Mouse (Mus musculus) heart, adult 2 months (tissue): ENCODE measurements around the gene Fryl. TPM values are rescaled to one million over a fixed set of nuclear protein-coding genes. Genes with fewer than 3 reads are reported as not detected.

Experiments used
- DNase-seq, 2 experiments: peaks; one replicate each; pipeline ENCODE4 v3.0.0; 2021
- H3K27ac ChIP-seq: fragments of 200-600 bp; 2 replicates; pipeline ENCODE4 v1.8.1; 2022
- H3K27me3 ChIP-seq: fragments of 200-500 bp; 2 replicates; pipeline ENCODE4 v1.6.1; 2012; ENCODE audit warnings: mild to moderate bottlenecking, low read length, inconsistent platforms, mixed read lengths; ENCODE audit not compliant: control insufficient read depth, insufficient read depth
- H3K36me3 ChIP-seq: fragments of 200-500 bp; 2 replicates; pipeline ENCODE4 v1.6.1; 2012; ENCODE audit warnings: low read length, inconsistent platforms; ENCODE audit not compliant: control insufficient read depth, insufficient read depth
- H3K4me1 ChIP-seq: fragments of 200-500 bp; 2 replicates; pipeline ENCODE4 v1.6.1; 2011; ENCODE audit warnings: low read length; ENCODE audit not compliant: control insufficient read depth, insufficient read depth
- H3K4me3 ChIP-seq: fragments of 200-600 bp; 2 replicates; pipeline ENCODE4 v1.8.1; 2022
- H3K79me2 ChIP-seq: fragments of 200-500 bp; replicated peaks from 2 replicates; pipeline ENCODE4 v1.6.1; 2012; ENCODE audit warnings: mild to moderate bottlenecking, inconsistent platforms, low read length, moderate library complexity, mixed read lengths; ENCODE audit not compliant: control insufficient read depth, insufficient read depth
- H3K9ac ChIP-seq: fragments of 200-500 bp; 2 replicates; pipeline ENCODE4 v1.6.1; 2012; ENCODE audit warnings: low read depth, mild to moderate bottlenecking, control low read depth, inconsistent platforms, low read length, mixed read lengths
- CTCF ChIP-seq: fragments of 200-600 bp; IDR thresholded peaks from 2 replicates; pipeline ENCODE4 v1.8.1; 2022; ENCODE audit warnings: antibody characterized with exemption, mild to moderate bottlenecking, moderate library complexity
- EP300 ChIP-seq: fragments of 200-500 bp; IDR thresholded peaks from 2 replicates; pipeline ENCODE4 v1.6.1; 2011; ENCODE audit warnings: low read depth, low read length, control low read depth; ENCODE audit not compliant: insufficient read depth
- POLR2A ChIP-seq: fragments of 200-500 bp; IDR thresholded peaks from 2 replicates; pipeline ENCODE4 v1.6.1; 2011; ENCODE audit warnings: mild to moderate bottlenecking, low read depth, low read length, control low read depth; ENCODE audit not compliant: insufficient read depth
- WGBS: fragments of 180-500 bp; shearing (Covaris S2); methylation state at CpG from one replicate; pipeline ENCODE4 v1.1.7; 2018; 5-methylcytosine and 5-hydroxymethylcytosine counted together
- intact Hi-C: fragments of 180-260 bp; cut with DNase I; formaldehyde crosslinking; loops from one replicate; pipeline ENCODE4 v1.15.1; 2025
- polyA plus RNA-seq: library from polyadenylated mRNA; depleted of rRNA; stranded (reverse); fragments of >200 nt; gene quantifications from 2 replicates; pipeline ENCODE4 v1.2.3, GENCODE M21; 2012
- total RNA-seq, 2 experiments: library from RNA; stranded (reverse); gene quantifications; 2 replicates each; pipeline ENCODE4 v1.2.3; 2021

Fryl gene
- total and polyA plus RNA-seq, 3 experiments: 25.9 to 40.7 (median 32.9) TPM

DNA sequence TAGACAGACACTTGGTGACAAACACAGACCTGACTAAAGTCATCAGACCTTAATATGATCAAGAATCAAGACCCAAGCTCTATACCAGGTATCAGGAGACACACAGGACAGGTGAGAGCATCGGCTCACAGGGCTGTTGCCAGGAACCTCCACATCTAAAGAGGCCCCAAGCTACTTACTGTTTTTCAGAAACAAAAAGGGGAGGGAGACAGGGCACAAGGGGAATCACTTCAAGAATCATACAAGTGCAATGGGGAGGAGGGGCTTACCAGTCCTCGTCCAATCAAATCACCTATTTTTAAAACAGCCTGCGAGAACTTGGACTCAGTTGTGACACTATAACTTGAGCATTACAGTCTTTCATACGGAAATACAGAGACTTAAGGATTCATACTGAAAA lies 38.4 kb downstream of the Fryl start:
- no peak for DNase-seq
- H3K4me3 ChIP-seq: no peak overlapping the region
- H3K27ac ChIP-seq: no peak overlapping the region
- no peak overlapping the region for H3K9ac ChIP-seq
- WGBS: 94% methylated on average over 4 of the region's 4 CpGs
- TF ChIP-seq CTCF (no peak), POLR2A (no peak), EP300 (no peak)
- peaks cover 3% of the 10 kb centered on the region for H3K79me2 ChIP-seq
- H3K4me1 ChIP-seq: peaks cover 2% of the 10 kb centered on the region
- intact Hi-C loops: no loop called here
- peaks cover 3% of the 10 kb centered on the region for H3K36me3 ChIP-seq
- H3K27me3 ChIP-seq: no peaks in the 10 kb centered on the region

- H3K4me3 ChIP-seq: no peak overlapping the region
- peaks cover 2% of the 10 kb centered on the region; the same call in 1 of the 2 replicates for H3K4me1 ChIP-seq
- H3K27ac ChIP-seq: no peak overlapping the region
- H3K36me3 ChIP-seq: peaks cover 3% of the 10 kb centered on the region
- DNase-seq: no peak
- WGBS: 95% methylated on average over 1 of the region's 1 CpGs
- intact Hi-C loops: no loop called here
- TF ChIP-seq CTCF: no peak
- TF ChIP-seq EP300: no peak
- no peak for TF ChIP-seq POLR2A
- no peaks in the 10 kb centered on the region for H3K27me3 ChIP-seq
- no peak overlapping the region for H3K9ac ChIP-seq
- H3K79me2 ChIP-seq: peaks cover 2% of the 10 kb centered on the region
Observed at GRCm38 (mm10) chr5:73217116-73217515, 39.3 kb downstream of the Fryl start.

GRCm38 (mm10) chr5:73216014-73216413 lies 40.4 kb downstream of the Fryl start:
- Histone ChIP-seq H3K27ac (no peak overlapping the region), H3K79me2 (peaks cover 2% of the 10 kb centered on the region), H3K27me3 (no peaks in the 10 kb centered on the region), H3K36me3 (peaks cover 3% of the 10 kb centered on the region), H3K4me1 (peaks cover 2% of the 10 kb centered on the region; the same call in 1 of the 2 replicates), H3K9ac (no peak overlapping the region), H3K4me3 (no peak overlapping the region)
- 74% methylated on average over 9 of the region's 9 CpGs for WGBS
- DNase-seq: no peak
- intact Hi-C loops: no loop called here
- TF ChIP-seq EP300 (no peak), POLR2A (no peak), CTCF (no peak)

DNA sequence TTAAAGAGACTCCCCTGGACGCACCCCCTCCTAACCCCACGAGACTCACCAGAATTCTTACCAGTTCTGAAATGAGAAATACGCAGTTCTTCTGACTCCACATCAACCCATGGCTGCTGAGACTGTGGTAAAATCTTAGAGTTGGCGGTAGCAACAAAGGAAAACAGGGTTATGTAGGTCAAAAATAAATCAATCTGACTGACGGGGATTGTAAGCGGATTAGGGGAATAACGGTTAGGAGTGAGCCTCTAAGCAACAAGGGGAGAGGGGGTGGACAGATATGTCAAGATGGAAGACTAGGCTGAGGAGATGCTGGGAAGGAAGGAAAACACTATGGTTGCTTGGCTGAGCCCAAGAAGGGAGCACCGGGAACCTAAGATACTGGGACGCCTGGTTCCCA lies 44.0 kb downstream of the Fryl start:
- Histone ChIP-seq H3K36me3 (no peaks in the 10 kb centered on the region), H3K4me3 (no peak overlapping the region), H3K27me3 (no peaks in the 10 kb centered on the region), H3K4me1 (peaks cover 2% of the 10 kb centered on the region; the same call in 1 of the 2 replicates), H3K9ac (no peak overlapping the region), H3K27ac (no peak overlapping the region), H3K79me2 (peaks cover 2% of the 10 kb centered on the region)
- DNase-seq: no peak
- TF ChIP-seq CTCF (no peak), EP300 (no peak), POLR2A (no peak)
- 91% methylated on average over 9 of the region's 9 CpGs for WGBS
- intact Hi-C loops: no loop called here

GRCm38 (mm10) chr5:73211961-73212360 lies 44.5 kb downstream of the Fryl start:
- Histone ChIP-seq H3K79me2 (peaks cover 2% of the 10 kb centered on the region), H3K36me3 (peaks cover 2% of the 10 kb centered on the region; the same call in 1 of the 2 replicates), H3K9ac (no peak overlapping the region), H3K27me3 (no peaks in the 10 kb centered on the region), H3K4me3 (no peak overlapping the region), H3K27ac (no peak overlapping the region), H3K4me1 (peaks cover 2% of the 10 kb centered on the region; the same call in 1 of the 2 replicates)
- DNase-seq: no peak
- intact Hi-C loops: no loop called here
- TF ChIP-seq CTCF: no peak
- no peak for TF ChIP-seq POLR2A
- no peak for TF ChIP-seq EP300
- 96% methylated on average over 15 of the region's 15 CpGs for WGBS

DNA sequence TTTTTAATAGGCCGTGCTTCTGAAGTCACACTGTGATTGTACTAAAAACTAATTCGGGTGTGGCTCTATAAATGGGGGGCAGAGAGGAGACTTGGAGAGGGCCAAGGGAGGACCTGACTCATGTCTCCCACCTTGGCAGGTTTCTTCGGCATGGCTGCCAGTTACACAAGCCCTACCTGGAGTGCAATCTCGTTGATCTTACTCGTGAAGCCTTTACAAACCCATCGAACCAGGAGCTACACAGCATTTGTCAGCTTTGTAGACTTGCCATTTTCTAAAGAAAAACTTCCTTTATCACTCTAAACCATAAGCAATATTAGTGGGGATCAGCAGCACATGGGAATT lies 45.5 kb downstream of the Fryl start:
- no peak overlapping the region for H3K4me3 ChIP-seq
- peaks cover 4% of the 10 kb centered on the region for H3K79me2 ChIP-seq
- no peaks in the 10 kb centered on the region for H3K27me3 ChIP-seq
- no peak for DNase-seq
- H3K4me1 ChIP-seq: peaks cover 2% of the 10 kb centered on the region; the same call in 1 of the 2 replicates
- H3K27ac ChIP-seq: no peak overlapping the region
- no peak overlapping the region for H3K9ac ChIP-seq
- TF ChIP-seq POLR2A (no peak), CTCF (no peak), EP300 (no peak)
- H3K36me3 ChIP-seq: peaks cover 7% of the 10 kb centered on the region
- intact Hi-C loops: no loop called here
- WGBS: 87% methylated on average over 6 of the region's 6 CpGs
